Mouse (Mus musculus) Patski (cell line): ENCODE measurements at regions not wholly inside any gene's neighbourhood (a gene's known extent, or its start where the extent isn't known, plus 50 kb on each side); places are given as distances from the start of the nearest gene placed in this dataset.

Experiments used
- ATAC-seq: fragments of 100-300 bp; one replicate; pipeline ENCODE4 v1.8.0; 2021
- CTCF ChIA-PET: fragments of 350-600 bp; sonication (Branson Sonifier 250); formaldehyde crosslinking; loops from one replicate; lab custom pipeline; 2022; ENCODE audit warnings: inconsistent platforms; lab: Charles Lee
- POLR2A ChIA-PET: fragments of 350-600 bp; sonication (Branson Sonifier 250); formaldehyde crosslinking; loops from one replicate; lab custom pipeline; 2022; ENCODE audit warnings: antibody characterized with exemption, inconsistent platforms; lab: Charles Lee
- DNase-seq: peaks from one replicate; pipeline ENCODE4 v3.0.0-alpha.2; 2011; ENCODE audit warnings: low read depth, low spot score
- H3K27me3 ChIP-seq: fragments of 371-371 bp; one replicate; pipeline ENCODE4 v1.5.1; 2021
- CTCF ChIP-seq: fragments of 100-300 bp; IDR thresholded peaks from one replicate; pipeline ENCODE4 v1.5.1; 2021
- in situ Hi-C: fragments of 300-500 bp; cut with MboI; formaldehyde crosslinking; loops from 3 replicates; pipeline ENCODE4 v1.11.1; 2018; ENCODE audit warnings: low pct_unique_long_range_greater_than_20kb, mixed read lengths

DNA sequence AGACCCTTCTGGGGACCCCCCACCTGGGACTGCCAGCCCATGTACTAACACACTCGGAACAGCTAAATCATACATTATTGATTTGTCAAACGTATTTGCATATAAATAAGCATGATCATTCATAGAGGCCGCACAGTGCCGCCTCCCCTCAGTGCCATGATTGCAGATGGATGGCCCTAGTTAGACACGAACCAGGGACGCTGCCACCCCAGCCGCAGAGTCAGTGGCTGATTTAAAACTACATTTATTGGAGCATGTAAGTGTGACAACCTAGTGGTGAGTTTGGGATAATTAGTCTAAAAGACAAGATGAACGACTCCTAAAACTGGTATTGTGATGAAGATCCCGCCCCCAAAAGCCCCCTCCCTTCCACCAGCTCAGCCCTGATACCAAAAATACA lies 138.3 kb upstream of the Top1 start:
- peaks cover 12% of the 10 kb centered on the region for H3K27me3 ChIP-seq
- ChIA-PET POLR2A (interaction anchor here (1.0 kb wide), 1 partner anchor 14 kb away, joined by 4 read pairs; no protein-coding TSS in a partner anchor), CTCF (no interaction called here)
- DNase-seq (no peak), ATAC-seq (no peak)
- in situ Hi-C loops, result no loop called here
- no peak for TF ChIP-seq CTCF

DNA sequence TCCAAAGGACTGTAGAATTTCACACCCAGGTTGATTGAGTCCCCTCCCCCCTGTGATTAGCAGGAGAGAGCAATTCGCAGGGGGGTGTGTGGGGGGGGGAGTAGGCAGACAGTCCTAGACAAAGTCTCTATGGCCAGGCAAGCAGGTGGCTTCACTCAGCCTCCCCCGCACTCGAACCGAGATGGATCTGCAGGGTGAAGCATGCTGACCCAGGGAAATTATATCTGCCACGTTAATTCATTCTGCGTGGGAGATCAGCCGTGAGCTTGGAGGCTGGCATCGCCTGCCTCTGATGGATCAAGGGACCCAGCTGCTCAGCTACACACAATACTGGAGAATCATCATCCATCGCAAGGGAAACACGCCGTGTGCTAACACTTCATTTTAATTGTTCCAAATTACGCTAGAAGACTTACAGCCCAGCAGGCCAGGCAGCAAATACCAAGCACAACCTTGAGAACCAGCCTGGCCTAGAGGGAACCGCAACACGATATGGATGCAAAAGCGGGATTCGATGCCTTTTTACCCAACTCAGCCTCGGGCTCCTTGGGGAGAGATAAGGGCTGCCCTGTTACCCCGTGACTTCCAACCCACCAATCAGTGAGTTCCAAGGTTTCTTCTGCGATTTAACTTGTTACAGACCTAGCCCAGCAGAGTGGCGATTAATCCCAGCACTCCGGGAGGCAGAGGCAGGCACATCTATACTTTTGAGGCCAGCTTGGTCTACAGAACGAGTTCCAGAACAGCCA lies 137.7 kb upstream of the Top1 start:
- ChIA-PET CTCF (no interaction called here), POLR2A (interaction anchor here (1.0 kb wide), 1 partner anchor 14 kb away, joined by 4 read pairs; no protein-coding TSS in a partner anchor)
- in situ Hi-C loops, result no loop called here
- TF ChIP-seq CTCF, result no peak
- ATAC-seq (no peak), DNase-seq (no peak)
- peaks cover 12% of the 10 kb centered on the region for H3K27me3 ChIP-seq

DNA sequence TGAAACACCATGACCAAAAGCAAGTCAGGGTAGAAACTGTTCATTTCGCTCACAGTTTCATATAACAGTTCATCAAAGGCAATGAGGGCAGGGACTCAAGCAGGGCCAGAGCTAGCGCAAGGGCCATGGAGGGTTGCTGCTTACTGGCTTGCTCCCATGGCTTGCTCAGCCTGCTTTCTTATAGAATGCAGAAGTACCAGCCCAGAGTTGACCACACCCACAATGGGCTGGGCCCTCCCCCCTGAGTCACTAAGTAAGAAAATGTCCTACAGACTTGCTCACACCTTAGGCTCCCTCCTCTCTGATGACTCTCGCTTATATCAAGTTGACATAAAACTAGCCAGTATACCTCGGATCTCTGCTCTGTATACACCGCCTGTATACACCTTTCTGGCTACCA lies 135.5 kb upstream of the Top1 start:
- TF ChIP-seq CTCF, result no peak
- POLR2A ChIA-PET, result no interaction called here
- in situ Hi-C loops, result no loop called here
- DNase-seq (no peak), ATAC-seq (no peak)
- CTCF ChIA-PET, result no interaction called here
- peaks cover 12% of the 10 kb centered on the region for H3K27me3 ChIP-seq

DNA sequence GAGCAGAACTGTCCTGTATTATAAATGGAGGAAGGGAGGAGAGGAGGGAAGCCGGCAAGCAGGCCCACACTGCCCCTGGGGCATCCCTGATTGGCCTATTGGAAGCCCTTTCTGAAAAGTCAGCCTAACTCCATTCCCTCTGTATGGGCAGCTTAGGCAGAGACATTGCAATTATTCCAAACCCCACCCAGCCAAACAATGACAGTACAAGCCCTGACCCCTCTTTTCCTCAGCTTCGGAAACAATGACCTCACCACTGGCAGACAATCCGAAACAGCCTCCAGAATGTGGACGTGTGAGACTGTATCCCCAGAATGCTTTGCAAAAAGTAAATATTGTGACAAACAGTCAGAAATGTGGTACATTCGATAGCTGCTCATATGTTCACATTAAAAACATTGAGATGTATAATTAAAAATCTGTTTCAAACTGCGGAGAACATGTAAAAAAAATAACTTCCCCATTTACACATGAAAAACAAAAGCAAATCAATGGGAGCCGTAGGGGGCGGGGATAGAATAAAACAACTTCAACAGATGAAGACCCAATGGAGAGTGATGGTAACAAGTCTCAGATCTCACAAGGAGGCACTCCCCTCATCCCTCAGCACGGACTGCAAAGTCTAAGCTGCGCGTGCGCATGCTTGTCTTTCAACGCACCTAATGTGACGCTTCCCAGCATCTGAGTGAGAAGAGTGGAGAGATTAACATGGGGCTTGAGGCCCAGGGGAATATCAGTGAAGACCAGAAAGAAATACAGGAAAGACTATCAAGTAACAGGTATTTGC lies 134.9 kb upstream of the Top1 start:
- no peak for TF ChIP-seq CTCF
- no peak for DNase-seq
- POLR2A ChIA-PET, result no interaction called here
- in situ Hi-C loops, result no loop called here
- peaks cover 12% of the 10 kb centered on the region for H3K27me3 ChIP-seq
- CTCF ChIA-PET, result no interaction called here
- ATAC-seq, result no peak

DNA sequence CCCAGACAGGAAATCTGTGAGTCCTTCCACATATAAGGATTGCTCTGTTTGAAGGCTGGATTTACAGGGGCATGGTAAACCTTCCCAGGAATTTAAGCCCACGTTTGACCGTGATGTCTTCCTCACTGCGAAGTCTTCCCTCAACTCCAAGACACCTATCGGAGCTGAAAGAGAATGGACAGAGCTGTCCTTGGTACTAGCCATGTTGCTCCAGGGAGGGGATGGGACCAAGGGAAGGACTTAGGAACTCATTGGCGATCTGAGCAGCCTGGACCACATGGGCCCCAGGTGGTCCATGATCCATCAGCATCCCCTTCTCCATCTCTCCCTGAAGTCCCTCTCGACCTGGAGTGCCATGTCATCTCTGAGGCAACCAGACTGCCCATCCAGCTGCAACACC lies 130.1 kb upstream of the Top1 start:
- POLR2A ChIA-PET, result no interaction called here
- TF ChIP-seq CTCF, result no peak
- ATAC-seq (no peak), DNase-seq (no peak)
- CTCF ChIA-PET, result no interaction called here
- in situ Hi-C loops, result no loop called here
- H3K27me3 ChIP-seq, result peaks cover 18% of the 10 kb centered on the region

DNA sequence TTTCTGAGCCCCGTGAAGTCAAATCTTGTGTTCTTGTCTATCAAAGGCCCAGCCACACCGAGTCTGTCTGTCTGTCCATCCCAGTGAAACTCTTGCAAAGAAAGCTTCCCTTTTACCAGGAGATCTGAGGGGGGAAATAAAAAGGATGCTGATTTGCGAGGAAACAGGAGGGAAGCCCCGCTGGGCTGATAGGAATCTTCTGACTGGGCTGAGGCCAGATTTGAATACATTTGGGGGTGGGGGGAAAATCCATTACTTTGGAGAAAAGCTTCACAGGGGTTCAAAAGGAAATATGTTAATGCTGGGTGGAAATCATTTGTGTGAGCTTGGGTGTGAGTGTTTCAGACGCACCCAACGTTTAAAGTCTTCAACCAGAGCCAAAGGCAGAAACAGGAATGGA lies 129.2 kb upstream of the Top1 start:
- in situ Hi-C loops, result no loop called here
- POLR2A ChIA-PET, result no interaction called here
- CTCF ChIA-PET, result interaction anchor here (1.4 kb wide), 1 partner anchor 24 kb away, joined by 3 read pairs; no protein-coding TSS in a partner anchor
- peaks cover 11% of the 10 kb centered on the region for H3K27me3 ChIP-seq
- no peak for DNase-seq
- ATAC-seq, result no peak
- TF ChIP-seq CTCF, result no peak

DNA sequence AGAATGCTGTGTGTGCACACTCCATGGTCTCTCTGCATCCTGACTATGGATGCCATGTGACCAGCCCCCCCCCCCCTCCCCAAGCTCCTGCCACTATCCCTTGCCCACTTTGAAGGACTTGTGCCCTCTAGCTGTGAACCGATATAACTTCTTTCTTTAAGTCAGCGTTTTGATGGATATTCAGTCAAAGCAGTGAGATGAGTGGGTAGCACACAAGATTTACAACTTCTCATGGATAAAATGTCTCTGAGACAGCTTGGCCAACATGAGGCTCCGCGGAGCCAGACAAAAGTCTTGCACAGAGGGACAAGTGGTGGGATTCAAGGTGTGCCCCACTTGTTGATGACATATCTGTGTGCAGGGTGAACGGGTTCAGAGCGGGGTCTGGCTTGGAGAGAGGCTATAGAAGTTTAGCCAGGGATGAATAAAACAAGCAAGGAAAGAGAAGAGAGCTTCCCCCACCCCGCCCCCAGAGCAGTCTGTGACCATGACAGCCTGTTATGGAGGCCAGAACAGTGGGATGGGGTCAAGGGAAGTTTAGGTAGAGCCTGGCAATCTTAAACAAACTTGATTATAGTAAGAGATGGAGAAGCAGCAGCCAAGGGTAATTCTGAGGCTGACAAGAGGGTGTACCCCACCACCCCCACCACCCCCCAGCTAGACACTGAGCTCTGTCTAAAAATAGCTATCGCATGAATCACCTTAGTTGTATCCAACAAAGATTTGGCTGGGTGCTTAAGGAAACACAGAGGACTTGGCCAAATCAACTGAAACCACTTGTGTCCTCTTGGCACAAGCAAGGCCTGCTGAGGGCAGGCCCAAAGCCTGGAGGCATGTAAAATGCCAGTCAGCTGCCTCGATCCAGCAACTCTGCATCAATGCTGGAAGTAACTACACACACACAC lies 120.1 kb upstream of the Top1 start:
- ChIA-PET POLR2A (no interaction called here), CTCF (interaction anchor here (1.0 kb wide), 1 partner anchor 53 kb away, joined by 3 read pairs; no protein-coding TSS in a partner anchor)
- no peak for TF ChIP-seq CTCF
- ATAC-seq (peak; percentile 92), DNase-seq (peak; percentile 75)
- no peaks in the 10 kb centered on the region for H3K27me3 ChIP-seq
- in situ Hi-C loops, result no loop called here

DNA sequence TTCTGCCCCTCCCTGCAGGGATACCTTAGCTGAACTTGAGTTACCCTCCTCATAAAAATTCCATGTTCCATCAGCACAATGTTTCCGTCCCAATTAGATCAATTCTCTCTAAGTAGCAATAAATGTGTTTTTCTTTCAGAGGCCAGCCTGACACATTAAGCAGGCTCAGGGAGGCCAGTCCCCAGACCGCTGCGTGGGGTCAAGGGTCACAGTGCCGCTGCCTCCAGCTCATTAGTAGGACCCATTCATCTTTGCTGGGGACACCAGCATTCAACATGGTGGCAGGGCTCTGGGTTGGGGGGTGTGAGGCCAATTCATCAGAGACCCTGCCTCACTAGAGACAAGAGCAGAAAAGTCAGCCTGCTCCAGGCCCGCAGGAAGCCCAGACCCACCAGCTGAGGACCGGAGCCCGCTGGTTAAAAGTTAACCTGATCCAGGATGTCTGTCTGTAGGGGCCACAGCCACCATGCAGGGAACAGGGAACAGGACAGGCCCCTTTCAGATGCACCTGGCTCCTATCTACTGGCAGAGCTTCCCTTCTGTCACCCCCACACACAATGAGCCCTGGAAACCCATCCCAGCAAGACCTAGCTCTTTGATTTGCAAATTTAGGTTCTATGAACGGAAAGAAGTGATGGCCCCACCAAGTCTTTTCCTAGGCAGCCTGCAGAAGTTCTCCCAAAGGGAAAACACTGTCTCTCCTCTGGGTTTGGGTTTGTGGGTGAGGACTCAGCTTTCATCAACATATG lies 119.1 kb upstream of the Top1 start:
- POLR2A ChIA-PET, result no interaction called here
- peak; percentile 17 for ATAC-seq

DNA sequence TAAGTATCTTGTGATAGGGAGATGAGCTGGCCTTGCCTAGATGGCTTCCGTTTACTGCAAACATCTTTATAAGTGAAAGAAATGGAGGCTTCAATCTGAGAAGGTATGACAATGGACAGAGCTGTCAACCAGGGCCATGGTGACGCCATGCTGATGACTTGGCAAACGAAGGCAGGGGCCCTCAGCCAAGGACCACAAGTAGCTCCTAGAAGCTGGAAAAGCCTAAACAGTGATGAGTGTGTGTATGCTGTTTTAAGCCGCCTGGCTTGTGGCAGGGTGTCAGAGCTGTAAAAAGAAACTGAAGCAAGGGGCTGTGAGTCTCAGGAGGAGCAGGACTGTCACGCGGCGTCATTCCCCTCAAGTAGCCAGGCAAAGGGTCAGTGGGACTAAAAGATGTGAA lies 116.4 kb upstream of the Top1 start:
- ChIA-PET CTCF (no interaction called here), POLR2A (no interaction called here)
- no peak for TF ChIP-seq CTCF
- no peak for DNase-seq
- in situ Hi-C loops, result no loop called here
- no peaks in the 10 kb centered on the region for H3K27me3 ChIP-seq
- no peak for ATAC-seq

More for the DNA sequence above, 119.1 kb upstream of the Top1 start:
- in situ Hi-C loops, result no loop called here
- no peaks in the 10 kb centered on the region for H3K27me3 ChIP-seq
- peak; percentile 2 for DNase-seq
- no peak for TF ChIP-seq CTCF
- CTCF ChIA-PET, result no interaction called here

DNA sequence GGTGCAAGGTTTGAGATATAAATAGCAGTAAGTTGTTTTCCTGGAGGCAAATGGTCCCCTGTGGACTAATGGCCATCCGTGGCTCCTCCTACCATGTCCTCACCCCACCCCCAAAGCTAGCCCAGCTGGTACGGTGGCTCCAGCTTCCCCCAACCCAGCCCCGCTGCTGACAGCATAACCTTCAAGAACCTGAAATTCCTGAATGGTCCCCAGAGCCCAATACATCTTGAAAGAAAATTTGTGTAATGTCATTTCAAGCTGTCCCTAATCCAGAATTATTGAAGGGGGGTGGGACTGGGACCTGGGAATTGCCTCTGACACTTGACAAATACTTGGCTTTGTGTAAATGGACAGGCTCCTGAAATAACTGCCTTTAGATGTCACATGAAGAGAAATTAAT lies 115.3 kb upstream of the Top1 start:
- ChIA-PET CTCF (no interaction called here), POLR2A (no interaction called here)
- DNase-seq, result no peak
- ATAC-seq, result no peak
- in situ Hi-C loops, result no loop called here
- no peaks in the 10 kb centered on the region for H3K27me3 ChIP-seq
- no peak for TF ChIP-seq CTCF
